Mouse (Mus musculus) CD4-positive, CD25-positive, alpha-beta regulatory T cell, adult 4 months (primary cell): ENCODE measurements around the gene Eif4a1. TPM values are rescaled to one million over a fixed set of nuclear protein-coding genes. Genes with fewer than 3 reads are reported as not detected.
A peak's percentile ranks its signal among the peaks of the same experiment; 100 is the strongest.
"Not testable (repeated sequence)": the region's sequence is repeated elsewhere in the genome, so short reads cannot be mapped to it uniquely, and the experiment has no call there.

Experiments
- ATAC-seq: one replicate; pipeline ENCODE4 v1.8.0; 2017
- polyA plus RNA-seq, 2 experiments: library from polyadenylated mRNA; unstranded; fragments of 100-300 nt; shearing (Covaris generic); gene quantifications; one replicate each; pipeline ENCODE4 v1.2.1; 2017

Gene Eif4a1
- polyA plus RNA-seq, 2 experiments from 2014 or later: 166 to 236 TPM

DNA sequence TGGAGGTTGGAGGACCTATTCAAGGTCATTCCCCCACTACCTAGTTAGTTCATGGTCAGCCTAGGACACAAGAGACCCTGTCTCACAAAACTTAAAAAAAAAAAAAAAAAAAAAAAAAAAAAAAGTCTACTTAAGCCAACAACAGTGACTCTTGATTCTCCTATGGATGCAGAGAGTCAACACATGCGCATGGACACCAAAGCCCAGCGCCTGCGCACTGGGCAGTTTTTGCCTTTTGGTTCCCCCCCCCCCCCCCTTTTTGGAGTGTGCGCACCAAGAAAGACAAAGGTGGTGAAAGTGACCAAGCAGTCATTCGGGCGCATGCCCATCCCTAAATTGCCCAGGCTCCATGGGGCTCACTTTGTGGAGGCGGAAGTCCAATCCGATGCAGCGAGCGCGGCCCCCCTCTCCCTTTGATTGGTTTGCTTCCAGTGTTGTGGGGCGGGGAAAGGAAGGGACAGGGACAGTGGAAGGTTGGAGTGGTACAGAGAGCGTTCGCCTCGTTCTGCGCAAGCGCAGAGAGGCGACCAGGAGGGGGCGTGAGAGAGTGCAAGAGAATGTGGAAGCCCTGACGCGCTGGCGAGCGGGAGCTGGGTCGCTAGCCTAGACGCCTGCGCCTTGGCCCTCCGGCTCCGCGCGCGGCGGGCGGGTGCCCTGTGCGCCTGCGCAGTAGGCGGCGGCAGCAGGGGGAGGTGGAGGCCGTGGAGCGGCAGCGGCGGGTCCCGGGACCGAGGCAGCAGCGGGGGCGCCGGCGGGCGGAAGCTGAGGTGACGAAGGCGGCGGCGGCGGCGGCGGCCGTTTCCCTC is 39.7 kb downstream of the Eif4a1 start, which contains the start of gene Fxr2:
TSS of gene Fxr2 (plus strand) at position 707 of the 806 bp plus-strand sequence.
- peak; percentile 95 for ATAC-seq

DNA sequence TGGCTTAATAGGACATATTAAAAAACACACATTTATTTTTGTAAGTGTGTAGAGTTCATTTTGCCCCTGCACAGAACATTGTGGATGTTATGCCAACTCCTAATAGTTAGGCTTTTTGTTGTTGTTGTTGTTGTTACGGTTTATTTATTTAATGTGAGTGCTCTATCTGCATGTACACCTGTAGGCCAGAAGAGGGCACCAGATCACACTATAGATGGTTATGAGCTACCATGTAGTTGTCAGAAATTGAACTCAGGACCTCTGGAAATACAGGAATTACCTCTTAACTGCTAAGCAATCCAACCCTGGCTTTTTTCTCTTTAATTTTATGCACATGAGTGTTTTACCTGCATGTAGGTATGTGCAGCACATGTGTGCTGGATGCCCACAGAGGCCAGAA is 42.4 kb downstream of the Eif4a1 start:
- no peak for ATAC-seq

DNA sequence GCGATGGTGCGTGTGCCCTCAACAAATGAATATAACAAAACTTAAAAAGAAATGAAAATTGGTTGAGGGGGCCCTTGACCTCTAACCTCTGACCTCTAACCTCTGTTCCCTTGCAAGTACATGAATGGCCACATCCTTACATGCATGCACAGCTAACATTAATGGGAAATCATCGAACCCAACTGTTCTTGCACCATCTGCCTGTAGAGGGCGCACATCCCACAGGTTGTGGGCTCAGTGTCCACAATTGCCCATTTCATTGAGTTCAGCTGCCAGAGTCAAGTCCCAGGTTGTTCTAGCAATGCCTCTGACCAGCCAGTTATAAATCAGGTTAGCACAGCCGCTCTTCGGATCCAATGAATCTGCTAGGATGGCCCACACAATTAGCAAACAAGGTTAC is 43.9 kb downstream of the Eif4a1 start:
- no peak for ATAC-seq

DNA sequence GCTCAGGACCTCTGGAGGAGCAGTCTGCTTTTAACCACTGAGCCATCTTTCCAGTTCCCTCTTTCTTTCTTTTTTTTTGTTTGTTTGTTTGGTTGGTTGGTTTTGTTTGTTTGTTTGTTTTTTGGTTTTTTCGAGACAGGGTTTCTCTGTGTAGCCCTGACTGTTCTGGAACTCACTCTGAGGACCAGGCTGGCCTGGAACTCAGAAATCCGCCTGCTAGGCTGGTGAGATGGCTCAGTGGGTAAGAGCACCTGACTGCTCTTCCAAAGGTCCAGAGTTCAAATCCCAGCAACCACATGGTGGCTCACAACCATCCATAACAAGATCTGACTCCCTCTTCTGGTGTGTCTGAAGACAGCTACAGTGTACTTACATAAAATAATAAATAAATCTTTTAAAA is 47.9 kb downstream of the Eif4a1 start:
- ATAC-seq: not testable (repeated sequence)

DNA sequence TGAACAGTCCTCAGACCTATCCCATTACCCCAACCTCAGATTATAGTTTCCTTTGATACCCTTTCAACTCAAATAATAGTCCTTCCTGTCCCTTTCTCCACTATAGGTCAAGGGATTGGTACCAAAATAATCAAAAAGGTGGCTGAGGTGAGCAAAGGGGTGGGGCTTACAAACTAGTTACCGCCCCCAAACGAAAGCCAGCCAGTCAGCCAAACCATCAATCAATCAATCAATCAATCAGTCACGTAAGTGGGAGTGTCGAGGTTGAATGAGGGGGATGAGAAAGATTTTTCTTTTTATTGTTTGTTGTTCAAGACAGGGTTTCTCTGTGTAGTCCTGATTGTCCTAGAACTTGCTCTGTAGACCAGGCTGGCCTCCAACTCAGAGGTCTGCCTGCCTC is 49.2 kb downstream of the Eif4a1 start:
- ATAC-seq: no peak

DNA sequence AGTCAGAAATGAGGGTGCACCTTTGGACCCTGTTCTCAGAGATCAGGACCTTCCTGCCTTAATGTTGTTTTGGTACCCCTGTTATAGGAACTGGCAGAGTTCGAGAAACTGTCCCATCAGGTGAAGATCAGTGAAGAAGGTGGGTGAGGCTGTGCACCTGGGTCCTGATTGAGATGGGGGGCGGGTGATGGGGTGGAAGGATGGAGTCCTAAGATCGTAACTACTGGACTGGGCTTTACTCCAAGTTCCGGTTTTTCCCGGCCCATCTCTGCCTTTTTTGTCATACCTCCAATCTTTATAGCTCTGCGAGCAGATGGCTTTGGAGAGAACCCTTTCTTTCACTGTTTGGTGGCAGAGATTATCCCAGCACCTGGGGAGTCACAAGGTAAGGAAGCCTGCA is 49.8 kb downstream of the Eif4a1 start:
- no peak for ATAC-seq

DNA sequence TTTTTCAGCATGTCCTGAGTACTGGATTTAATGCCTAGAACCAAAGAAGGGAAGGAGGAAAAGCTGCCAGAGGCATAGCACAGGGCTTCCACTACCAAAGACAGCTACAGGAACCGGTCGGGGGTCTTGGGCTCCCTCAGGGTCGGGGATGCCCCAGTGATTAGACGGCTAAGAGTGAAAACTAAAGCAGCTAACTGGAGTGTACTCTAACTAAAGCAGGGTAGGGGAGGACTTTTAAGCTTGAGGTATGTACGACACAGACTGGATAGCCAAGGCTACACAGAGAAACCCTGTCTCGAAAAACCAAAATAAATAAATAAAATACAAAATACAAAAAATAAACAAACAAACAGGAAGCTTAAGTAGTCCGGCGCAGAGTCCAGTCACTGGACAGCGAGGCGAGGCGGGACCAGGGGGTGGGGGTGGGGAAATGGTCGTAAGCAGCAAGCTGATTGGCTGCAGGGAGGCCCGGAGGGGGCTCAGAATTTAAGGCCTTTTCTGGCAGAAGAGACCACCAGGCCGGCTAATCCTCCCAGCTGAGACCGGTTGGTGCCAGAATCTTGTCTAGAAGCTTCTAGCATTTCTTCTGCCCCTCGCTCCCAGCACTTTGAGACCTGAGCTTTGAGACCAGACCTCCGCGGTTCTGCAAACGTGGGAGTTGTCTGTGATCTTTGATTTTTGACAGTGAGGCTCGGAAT is 50.5 kb downstream of the Eif4a1 start, which contains the start of gene Sat2:
TSS of gene Sat2 (plus strand) at position 454 of the 698 bp plus-strand sequence.
- no peak for ATAC-seq

- no peak for ATAC-seq
These were observed 51.7 kb downstream of the Eif4a1 start for GRCm38 (mm10) chr11:69620394-69621081.

GRCm38 (mm10) chr11:69617805-69618204 is 54.4 kb downstream of the Eif4a1 start, which contains the start of gene Shbg:
Shbg (minus strand) TSS chr11:69617905.
- ATAC-seq: no peak

Other genes with a start within 250 kb of the Eif4a1 start
- gene Dnah2, start 123.3 kb downstream of the Eif4a1 start, polyA plus RNA-seq: under 1 TPM in 1 of 2 experiments, not detected in 1; 0.09 TPM
- gene Efnb3, start 112.2 kb downstream of the Eif4a1 start, polyA plus RNA-seq: under 1 TPM; 0.27 to 0.37 TPM
- gene Wrap53, start 92.2 kb downstream of the Eif4a1 start, polyA plus RNA-seq: 10 to 100 TPM; 23.0 to 31.9 TPM
- gene Trp53, start 92.1 kb downstream of the Eif4a1 start, polyA plus RNA-seq: 100 to 1,000 TPM; 307 to 416 TPM
- gene Atp1b2, start 66.5 kb downstream of the Eif4a1 start, polyA plus RNA-seq: not detected
- not detected for gene Shbg, start 54.5 kb downstream of the Eif4a1 start, polyA plus RNA-seq
- gene Sat2, start 50.4 kb downstream of the Eif4a1 start, polyA plus RNA-seq: not detected
- 10 to 100 TPM; 11.0 to 11.2 TPM for gene Fxr2, start 39.4 kb downstream of the Eif4a1 start, polyA plus RNA-seq
- gene Sox15, start 17.1 kb downstream of the Eif4a1 start, polyA plus RNA-seq: under 1 TPM in 1 of 2 experiments, not detected in 1; 0.81 TPM
- 10 to 100 TPM; 34.8 to 85.1 TPM for gene Mpdu1, start 9.8 kb downstream of the Eif4a1 start, polyA plus RNA-seq
- gene Cd68, start 6.3 kb downstream of the Eif4a1 start, polyA plus RNA-seq: 1 to 10 TPM; 3.0 to 5.8 TPM
- 10 to 100 TPM; 31.6 to 47.4 TPM for gene Senp3, start 9.7 kb upstream of the Eif4a1 start, polyA plus RNA-seq
- gene Tnfsf13, start 13.4 kb upstream of the Eif4a1 start, polyA plus RNA-seq: not detected
- under 1 TPM in 1 of 2 experiments, not detected in 1; 0.23 TPM for gene Tnfsf12, start 23.4 kb upstream of the Eif4a1 start, polyA plus RNA-seq
- gene Tnfsfm13, start 23.7 kb upstream of the Eif4a1 start, polyA plus RNA-seq: not detected
- gene Polr2a, start 86.2 kb upstream of the Eif4a1 start, polyA plus RNA-seq: 10 to 100 TPM; 25.6 to 36.0 TPM
- gene Slc35g3, start 89.5 kb upstream of the Eif4a1 start, polyA plus RNA-seq: not detected
- 10 to 100 TPM; 11.2 to 11.8 TPM for gene Zbtb4, start 93.5 kb upstream of the Eif4a1 start, polyA plus RNA-seq
- 1 to 10 TPM; 2.9 to 4.5 TPM for gene Chrnb1, start 123.5 kb upstream of the Eif4a1 start, polyA plus RNA-seq
- not detected for gene Fgf11, start 129.4 kb upstream of the Eif4a1 start, polyA plus RNA-seq
- not detected for gene Tmem102, start 133.2 kb upstream of the Eif4a1 start, polyA plus RNA-seq
- not detected for gene Gm39566, start 142.9 kb upstream of the Eif4a1 start, polyA plus RNA-seq
- not detected for gene Spem2, start 146.0 kb upstream of the Eif4a1 start, polyA plus RNA-seq
- gene Spem1, start 149.8 kb upstream of the Eif4a1 start, polyA plus RNA-seq: under 1 TPM in 1 of 2 experiments, not detected in 1; 0.42 TPM
- gene Nlgn2, start 165.4 kb upstream of the Eif4a1 start, polyA plus RNA-seq: 1 to 10 TPM; 1.1 to 1.2 TPM
- gene Tmem256, start 166.1 kb upstream of the Eif4a1 start, polyA plus RNA-seq: 100 to 1,000 TPM in 1 of 2 experiments, 10 to 100 TPM in 1; 93.2 to 114 TPM
- gene Plscr3, start 174.0 kb upstream of the Eif4a1 start, polyA plus RNA-seq: 10 to 100 TPM; 22.4 to 33.5 TPM
- not detected for gene Tnk1, start 186.3 kb upstream of the Eif4a1 start, polyA plus RNA-seq
- not detected for gene Tmem95, start 205.6 kb upstream of the Eif4a1 start, polyA plus RNA-seq
- gene Kctd11, start 209.0 kb upstream of the Eif4a1 start, polyA plus RNA-seq: 1 to 10 TPM in 1 of 2 experiments, not detected in 1; 1.1 TPM
- gene Acap1, start 223.1 kb upstream of the Eif4a1 start, polyA plus RNA-seq: 100 to 1,000 TPM; 256 to 383 TPM
- gene 2810408A11Rik, start 228.6 kb upstream of the Eif4a1 start, polyA plus RNA-seq: 1 to 10 TPM; 1.6 to 2.0 TPM
- gene Neurl4, start 228.6 kb upstream of the Eif4a1 start, polyA plus RNA-seq: 1 to 10 TPM; 8.3 to 9.1 TPM
- 100 to 1,000 TPM; 120 to 134 TPM for gene Gps2, start 241.5 kb upstream of the Eif4a1 start, polyA plus RNA-seq
- gene Eif5a, start 249.5 kb upstream of the Eif4a1 start, polyA plus RNA-seq: 1,000 to 10,000 TPM; 1,067 to 1,377 TPM